Mouse (Mus musculus): Measurements from ENCODE around the gene Gm10135. TPM values are rescaled to one million over a fixed set of nuclear protein-coding genes. Genes with fewer than 3 reads are reported as not detected.
"Not testable (repeated sequence)": the region's sequence is repeated elsewhere in the genome, so short reads cannot be mapped to it uniquely, and the experiment has no call there.

The Gm10135 gene
- polyA plus RNA-seq (2016; fragmentation: Nextera tagmentation; extraction: Ambion mirVana), result not detected in 2 replicates

DNA sequence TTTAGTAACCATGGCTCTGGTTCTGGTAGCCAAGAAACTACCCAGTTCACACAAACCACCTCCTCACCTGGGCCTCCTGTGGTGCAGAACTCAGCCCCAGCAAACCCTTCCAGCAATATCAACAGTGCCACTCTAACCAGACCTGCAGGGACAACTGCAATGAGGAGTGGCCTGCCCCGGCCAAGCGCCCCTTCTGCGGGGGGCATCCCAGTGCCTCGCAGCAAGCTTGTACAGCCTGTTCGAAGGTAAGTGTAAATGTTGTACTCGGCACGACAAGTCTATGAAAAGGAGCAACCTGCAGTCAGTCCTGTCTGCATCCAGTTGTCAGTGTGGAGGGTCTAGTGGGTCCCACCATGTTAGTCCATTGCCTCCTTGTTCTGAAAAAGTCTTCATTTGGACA is at the start of gene Gm10135:
Gm10135 (minus strand) TSS at position 101 of the 400 bp plus-strand sequence.
- 96% methylated on average over 7 of the region's 7 CpGs for WGBS
- DNase-seq (ENCODE audit: extremely low spot score, low spot score), result no peak
- Histone ChIP-seq H3K27me3 (ENCODE audit: poor library complexity, severe bottlenecking) (no peaks in the 10 kb centered on the region), H3K27ac (no peak within 1 kb of the TSS), H3K4me3 (no peak within 1 kb of the TSS), H3K9me3 (no peaks in the 10 kb centered on the region), H3K4me1 (peaks cover 11% of the 10 kb centered on the region), H3K36me3 (replicated peaks) (peaks cover 69% of the 10 kb centered on the region)

- Histone ChIP-seq H3K27ac (no peak overlapping the region), H3K4me3 (no peak overlapping the region), H3K36me3 (replicated peaks) (peaks cover 56% of the 10 kb centered on the region), H3K27me3 (ENCODE audit: poor library complexity, severe bottlenecking) (no peaks in the 10 kb centered on the region), H3K4me1 (no peaks in the 10 kb centered on the region), H3K9me3 (no peaks in the 10 kb centered on the region)
- no peak for DNase-seq (ENCODE audit: extremely low spot score, low spot score)
- WGBS, result 96% methylated on average over 13 of the region's 13 CpGs
Observed at GRCm38 (mm10) chr5:73023801-73024200, 49.3 kb upstream of the Gm10135 start.

GRCm38 (mm10) chr5:73014745-73015144 is 40.2 kb upstream of the Gm10135 start:
- WGBS, result 67% methylated on average over 9 of the region's 9 CpGs
- Histone ChIP-seq H3K36me3 (replicated peaks) (no peaks in the 10 kb centered on the region), H3K27me3 (ENCODE audit: poor library complexity, severe bottlenecking) (peaks cover 59% of the 10 kb centered on the region), H3K4me3 (no peak overlapping the region), H3K4me1 (peaks cover 11% of the 10 kb centered on the region), H3K27ac (no peak overlapping the region), H3K9me3 (no peaks in the 10 kb centered on the region)
- DNase-seq (ENCODE audit: extremely low spot score, low spot score), result no peak

GRCm38 (mm10) chr5:73013611-73014287 is 39.2 kb upstream of the Gm10135 start:
- H3K27ac ChIP-seq; H3K36me3 ChIP-seq (replicated peaks); H3K9me3 ChIP-seq: not testable (repeated sequence)
- peak overlapping the region; percentile 50 for H3K4me3 ChIP-seq
- peaks cover 11% of the 10 kb centered on the region for H3K4me1 ChIP-seq
- 3% methylated on average over 49 of the region's 65 CpGs for WGBS
- DNase-seq (ENCODE audit: extremely low spot score, low spot score), result peak; percentile 28
- peaks cover 65% of the 10 kb centered on the region for H3K27me3 ChIP-seq (ENCODE audit: poor library complexity, severe bottlenecking)

DNA sequence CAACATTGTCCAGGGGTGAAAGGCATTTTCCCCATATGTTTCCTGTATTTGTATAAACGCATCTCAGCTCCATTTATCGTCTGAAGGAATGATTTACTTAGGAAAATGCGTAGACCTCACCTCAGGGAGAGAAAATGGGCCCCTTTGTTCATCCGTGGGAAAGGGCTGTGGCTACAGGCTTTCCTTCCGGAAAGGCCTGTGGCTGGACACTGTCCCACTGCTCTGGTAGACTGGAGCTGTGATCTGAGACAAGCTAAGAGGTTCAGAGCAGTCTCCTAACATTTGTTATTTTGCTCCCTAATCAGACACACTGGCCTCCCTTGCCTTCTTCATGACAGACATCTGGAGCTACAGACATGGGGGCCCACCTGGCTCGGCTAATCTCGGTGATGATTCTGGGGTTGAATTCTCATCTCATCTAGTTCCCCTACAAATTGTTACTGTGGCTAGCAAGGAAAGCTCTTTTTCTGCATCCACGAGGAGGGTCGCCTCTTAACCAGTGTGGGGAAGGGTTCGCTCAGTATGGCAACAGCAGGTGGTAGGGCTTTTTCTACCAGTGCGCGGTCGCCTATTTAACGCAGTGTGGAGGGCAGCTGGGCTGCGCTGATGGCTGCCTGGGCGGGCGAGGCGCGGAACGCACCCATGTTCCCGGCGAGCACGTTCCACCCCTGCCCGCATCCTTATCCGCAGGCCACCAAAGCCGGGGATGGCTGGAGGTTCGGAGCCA is 38.5 kb upstream of the Gm10135 start:
- H3K4me3 ChIP-seq, result peak overlapping the region; percentile 50
- peaks cover 72% of the 10 kb centered on the region for H3K27me3 ChIP-seq (ENCODE audit: poor library complexity, severe bottlenecking)
- peaks cover 11% of the 10 kb centered on the region for H3K4me1 ChIP-seq
- not testable (repeated sequence) for DNase-seq (ENCODE audit: extremely low spot score, low spot score); H3K9me3 ChIP-seq; H3K27ac ChIP-seq; H3K36me3 ChIP-seq (replicated peaks)
- 24% methylated on average over 24 of the region's 27 CpGs for WGBS

DNA sequence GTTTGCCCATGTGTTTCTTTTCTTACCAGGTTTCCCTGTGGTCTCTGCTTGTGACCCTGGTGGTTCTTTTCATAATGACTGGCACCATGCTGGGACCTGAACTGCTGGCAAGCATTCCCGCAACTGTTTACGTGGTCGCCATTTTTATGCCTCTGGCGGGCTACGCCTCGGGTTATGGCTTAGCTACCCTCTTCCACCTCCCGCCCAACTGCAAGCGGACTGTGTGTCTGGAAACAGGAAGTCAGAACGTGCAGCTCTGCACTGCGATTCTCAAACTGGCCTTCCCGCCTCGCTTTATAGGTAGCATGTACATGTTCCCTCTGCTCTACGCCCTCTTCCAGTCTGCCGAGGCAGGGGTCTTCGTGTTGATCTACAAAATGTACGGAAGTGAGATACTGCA is 37.3 kb upstream of the Gm10135 start:
- not testable (repeated sequence) for H3K36me3 ChIP-seq (replicated peaks); H3K9me3 ChIP-seq; H3K4me3 ChIP-seq; H3K27ac ChIP-seq; DNase-seq (ENCODE audit: extremely low spot score, low spot score)
- 91% methylated on average over 16 of the region's 16 CpGs for WGBS
- Histone ChIP-seq H3K27me3 (ENCODE audit: poor library complexity, severe bottlenecking) (peaks cover 80% of the 10 kb centered on the region), H3K4me1 (peaks cover 18% of the 10 kb centered on the region)

DNA sequence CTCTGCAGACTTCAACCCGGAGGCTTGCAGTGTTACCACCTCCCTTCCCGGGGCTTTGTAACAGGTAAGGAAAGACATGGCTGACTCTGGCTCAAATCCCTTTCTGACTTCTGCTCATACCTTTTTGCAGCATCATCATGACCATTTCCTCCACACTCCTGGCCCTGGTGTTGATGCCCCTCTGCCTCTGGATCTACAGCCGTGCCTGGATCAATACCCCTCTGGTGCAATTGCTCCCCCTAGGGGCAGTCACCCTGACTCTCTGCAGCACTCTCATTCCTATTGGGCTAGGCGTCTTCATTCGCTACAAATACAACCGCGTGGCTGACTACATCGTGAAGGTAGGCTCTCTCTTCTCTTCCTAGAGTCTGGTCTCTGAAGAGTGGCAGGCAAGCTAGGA is 33.7 kb upstream of the Gm10135 start:
- not testable (repeated sequence) for H3K4me3 ChIP-seq; H3K36me3 ChIP-seq (replicated peaks); DNase-seq (ENCODE audit: extremely low spot score, low spot score); H3K9me3 ChIP-seq; H3K27ac ChIP-seq
- H3K4me1 ChIP-seq, result peaks cover 11% of the 10 kb centered on the region
- 44% methylated on average over 8 of the region's 8 CpGs for WGBS
- peaks cover 67% of the 10 kb centered on the region for H3K27me3 ChIP-seq (ENCODE audit: poor library complexity, severe bottlenecking)

DNA sequence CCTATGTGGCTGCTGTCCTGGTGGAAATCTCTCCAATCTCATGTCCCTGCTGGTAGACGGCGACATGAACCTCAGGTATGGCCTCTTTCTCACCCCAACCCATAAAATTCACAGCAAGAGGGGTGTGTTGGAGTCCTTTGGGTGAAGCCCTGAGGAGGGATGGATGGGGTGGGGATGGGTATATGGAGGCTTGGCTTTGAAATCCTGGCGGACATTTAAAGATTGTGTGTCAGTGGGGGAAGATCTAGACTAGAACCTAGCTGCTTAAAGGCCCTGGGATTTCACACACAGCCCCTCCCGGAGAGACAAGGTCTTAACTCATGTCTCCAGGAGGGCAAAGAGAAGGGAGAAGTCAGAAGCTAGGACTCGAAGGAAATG is 33.1 kb upstream of the Gm10135 start:
- Histone ChIP-seq H3K27ac (no peak overlapping the region), H3K4me1 (peaks cover 10% of the 10 kb centered on the region), H3K36me3 (replicated peaks) (no peaks in the 10 kb centered on the region), H3K27me3 (ENCODE audit: poor library complexity, severe bottlenecking) (peaks cover 60% of the 10 kb centered on the region), H3K4me3 (peak overlapping the region; percentile 51), H3K9me3 (no peaks in the 10 kb centered on the region)
- no peak for DNase-seq (ENCODE audit: extremely low spot score, low spot score)
- WGBS, result 49% methylated on average over 5 of the region's 5 CpGs

DNA sequence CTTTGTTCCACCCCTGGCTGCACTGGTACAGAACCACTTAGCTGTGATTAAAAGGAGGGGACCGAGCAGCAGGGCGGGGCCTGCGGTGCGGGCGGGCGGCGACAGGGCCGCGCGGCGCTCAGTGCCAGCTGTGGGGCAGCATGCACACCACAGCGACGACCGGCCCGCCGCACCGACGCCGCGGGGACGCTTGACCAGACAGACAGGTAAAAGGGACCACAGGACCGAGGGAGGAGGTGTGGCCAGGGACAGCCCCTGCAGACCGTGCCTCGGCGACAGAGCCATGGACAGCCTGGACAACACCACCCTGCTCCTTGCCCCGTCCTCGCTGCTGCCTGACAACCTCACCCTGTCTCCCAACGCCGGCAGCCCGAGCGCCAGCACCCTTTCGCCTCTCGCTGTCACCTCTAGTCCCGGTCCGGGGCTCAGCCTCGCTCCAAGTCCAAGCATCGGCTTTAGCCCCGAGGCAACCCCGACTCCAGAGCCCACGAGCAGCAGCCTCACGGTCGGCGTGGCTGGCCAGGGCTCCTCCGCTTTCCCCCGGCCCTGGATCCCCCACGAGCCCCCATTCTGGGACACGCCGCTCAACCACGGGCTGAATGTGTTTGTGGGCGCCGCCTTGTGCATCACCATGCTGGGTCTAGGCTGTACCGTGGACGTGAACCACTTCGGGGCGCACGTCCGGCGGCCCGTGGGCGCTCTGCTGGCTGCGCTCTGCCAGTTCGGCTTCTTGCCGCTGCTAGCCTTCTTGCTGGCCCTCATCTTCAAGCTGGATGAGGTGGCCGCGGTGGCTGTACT is 32.5 kb upstream of the Gm10135 start, which contains the start of gene Slc10a4:
Slc10a4 (plus strand) TSS at position 100 of the 798 bp plus-strand sequence.
- WGBS, result 11% methylated on average over 65 of the region's 65 CpGs
- Histone ChIP-seq H3K4me3 (peak within 1 kb of the TSS; percentile 51), H3K4me1 (peaks cover 10% of the 10 kb centered on the region), H3K27me3 (ENCODE audit: poor library complexity, severe bottlenecking) (peaks cover 55% of the 10 kb centered on the region), H3K27ac (no peak within 1 kb of the TSS), H3K36me3 (replicated peaks) (no peaks in the 10 kb centered on the region), H3K9me3 (no peaks in the 10 kb centered on the region)
- DNase-seq (ENCODE audit: extremely low spot score, low spot score), result peak; percentile 46

- peaks cover 10% of the 10 kb centered on the region for H3K4me1 ChIP-seq
- DNase-seq (ENCODE audit: extremely low spot score, low spot score), result no peak
- WGBS, result 93% methylated on average over 5 of the region's 5 CpGs
- no peaks in the 10 kb centered on the region for H3K9me3 ChIP-seq
- H3K27ac ChIP-seq, result no peak overlapping the region
- H3K4me3 ChIP-seq, result no peak overlapping the region
- H3K27me3 ChIP-seq (ENCODE audit: poor library complexity, severe bottlenecking), result peaks cover 42% of the 10 kb centered on the region
- no peaks in the 10 kb centered on the region for H3K36me3 ChIP-seq (replicated peaks)
Observed at GRCm38 (mm10) chr5:73004046-73004445, 29.5 kb upstream of the Gm10135 start.

- DNase-seq (ENCODE audit: extremely low spot score, low spot score); H3K9me3 ChIP-seq; H3K27me3 ChIP-seq (ENCODE audit: poor library complexity, severe bottlenecking); H3K27ac ChIP-seq; H3K4me3 ChIP-seq; H3K36me3 ChIP-seq (replicated peaks): not testable (repeated sequence)
- H3K4me1 ChIP-seq, result peaks cover 20% of the 10 kb centered on the region
- WGBS, result 88% methylated on average over 1 of the region's 1 CpGs
Observed at GRCm38 (mm10) chr5:72998546-72998945, 24.0 kb upstream of the Gm10135 start.

GRCm38 (mm10) chr5:72995379-72995778 is 20.9 kb upstream of the Gm10135 start:
- Histone ChIP-seq H3K27ac (no peak overlapping the region), H3K27me3 (ENCODE audit: poor library complexity, severe bottlenecking) (no peaks in the 10 kb centered on the region), H3K36me3 (replicated peaks) (no peaks in the 10 kb centered on the region), H3K4me1 (peaks cover 29% of the 10 kb centered on the region), H3K9me3 (no peaks in the 10 kb centered on the region), H3K4me3 (no peak overlapping the region)
- DNase-seq (ENCODE audit: extremely low spot score, low spot score), result no peak
- 44% methylated on average over 10 of the region's 10 CpGs for WGBS

All from forebrain, embryonic 10.5 days (tissue).